Mouse (Mus musculus) bone marrow, adult 2 months (tissue): ENCODE results near the gene Gm20422.

Source experiments
- CTCF ChIP-seq: fragments of 200-500 bp; IDR thresholded peaks from 2 replicates; pipeline ENCODE4 v1.5.1; 2011; ENCODE audit warnings: low read length, control low read depth; ENCODE audit not compliant: control insufficient read depth, insufficient read depth
- POLR2A ChIP-seq: fragments of 200-500 bp; IDR thresholded peaks from 2 replicates; pipeline ENCODE4 v1.6.1; 2011; ENCODE audit warnings: low read depth, mild to moderate bottlenecking, control low read depth, low read length, borderline replicate concordance; ENCODE audit not compliant: control insufficient read depth

DNA sequence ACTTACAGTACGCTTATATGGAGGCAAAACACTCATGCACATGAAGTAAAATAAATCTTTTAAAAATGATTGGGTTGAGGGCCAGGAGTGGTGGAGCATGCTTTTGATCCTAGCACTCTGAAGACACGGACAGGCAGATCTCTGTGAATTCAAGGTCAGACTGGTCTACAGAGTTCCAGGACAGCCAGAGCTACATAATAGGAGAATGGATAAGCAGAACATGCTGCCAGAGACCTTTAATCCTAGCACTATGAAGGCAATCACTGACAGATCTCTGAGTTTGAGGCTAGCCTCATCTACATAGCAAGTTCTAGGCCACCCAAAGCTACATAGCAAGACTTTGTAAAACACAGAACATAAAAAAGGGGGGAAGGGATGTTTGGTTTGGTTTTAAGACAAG, 2.6 kb downstream of the Gm20422 start:
- no peak for TF ChIP-seq POLR2A
- TF ChIP-seq CTCF, result no peak
